Mouse (Mus musculus): Measurements from ENCODE around the gene Atg13.

DNA sequence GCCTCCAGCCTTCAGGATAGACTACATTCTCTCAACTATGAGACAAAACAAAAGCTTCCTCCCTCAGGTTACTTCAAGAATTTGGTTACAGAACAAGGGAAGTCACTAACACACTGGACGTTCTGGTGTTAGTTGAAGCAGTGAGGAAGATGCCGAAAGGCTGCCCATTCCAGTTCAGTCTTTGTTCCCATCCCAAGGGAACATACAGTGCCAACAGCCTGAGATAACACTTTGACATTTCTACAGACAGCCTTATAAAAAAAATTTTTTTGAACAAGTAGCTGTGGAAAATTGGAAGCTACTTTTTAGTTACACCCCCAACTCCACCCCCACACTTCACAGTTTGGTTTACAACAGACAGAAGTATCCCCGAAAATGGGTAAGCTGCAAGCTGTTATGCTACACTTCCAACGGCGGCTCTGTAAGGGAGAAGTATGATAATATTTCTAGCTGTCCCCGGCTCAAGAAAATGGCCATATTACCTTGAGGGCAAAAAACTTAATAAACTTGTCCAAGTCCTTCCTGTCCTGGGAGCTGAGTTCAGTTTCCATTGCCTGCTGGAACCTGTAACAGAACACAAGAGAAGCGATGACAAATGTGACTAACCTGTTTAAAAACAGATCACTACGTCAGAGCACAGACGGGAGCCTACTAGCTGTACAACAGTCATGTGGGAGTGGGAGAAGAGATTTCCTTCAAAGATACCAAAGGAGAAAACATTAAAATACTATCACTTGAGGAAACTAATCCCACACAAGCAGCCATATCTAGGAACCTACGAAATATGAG is 14.7 kb downstream of the Atg13 start:
- TF ChIP-seq POLR2A (IDR thresholded peaks at IDR 0.05; ENCODE audit: extremely low read depth, insufficient read depth, low read length), result no peak
- TF ChIP-seq CTCF (IDR thresholded peaks at IDR 0.05; ENCODE audit: low read depth, low read length), result no peak

Data from liver, adult 2 months (tissue).